ENCODE assay signal across 12 mouse cellular contexts in the genomic region with DNA sequence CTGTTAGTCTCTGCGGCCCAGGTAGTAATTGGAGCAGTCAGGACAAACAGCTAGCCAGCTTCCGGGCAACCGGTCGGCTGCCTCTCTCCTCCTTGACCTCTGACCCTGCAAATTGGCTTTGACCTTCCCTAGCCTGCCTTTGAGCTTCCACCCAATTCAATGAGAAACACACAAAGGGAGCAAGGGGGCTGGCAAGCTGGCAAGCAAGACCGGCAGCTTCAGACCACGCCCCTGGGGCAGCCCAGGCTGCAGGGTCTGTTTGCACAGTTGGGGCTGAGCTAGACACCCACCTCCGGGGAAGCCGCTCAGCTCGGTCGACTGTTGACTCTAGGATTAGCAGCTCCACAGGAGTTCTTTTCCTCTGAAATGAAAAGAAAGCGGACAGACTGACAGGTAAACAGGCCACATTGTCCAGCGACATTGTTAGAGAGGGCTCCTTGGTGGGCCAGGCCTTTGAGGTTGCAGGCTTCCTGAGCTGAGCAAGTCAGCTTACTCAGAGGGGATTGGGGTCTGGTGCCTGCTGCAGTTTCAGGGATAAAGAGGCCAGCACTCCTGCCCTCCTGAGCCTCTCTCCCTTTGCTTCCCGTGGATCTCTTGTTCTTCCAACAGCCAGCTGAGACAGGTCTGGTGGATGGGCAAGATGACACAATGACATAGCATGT.
DNase-seq lines count a peak whose midpoint lies in the region; ATAC-seq and TF ChIP-seq lines count a peak whose summit lies in the region.
"Had no signal": no experiment of that assay in that cellular context is flagged by ENCODE, and none has a peak within 500 bp of the region (broad histone marks: within the 10 kb centered on the region; RNA-seq: fewer than 3 reads in every experiment).

No protein-coding gene starts in this region.

- no peaks in the 10 kb centered on the region for H3K27me3 ChIP-seq in lung, embryonic 15.5 days
- H3K27me3 ChIP-seq in forebrain, embryonic 13.5 days: no peaks in the 10 kb centered on the region
- H3K27me3 ChIP-seq in liver, embryonic 15.5 days: no peaks in the 10 kb centered on the region
- H3K27me3 ChIP-seq in stomach, embryonic 15.5 days (replicated peaks): no peaks in the 10 kb centered on the region

- no peak overlapping the region for H3K4me2 ChIP-seq in lung, embryonic 15.5 days
- no peak overlapping the region; the same call in 1 of the 2 replicates for H3K4me2 ChIP-seq in forebrain, embryonic 13.5 days
- H3K4me2 ChIP-seq in liver, embryonic 15.5 days: peak overlapping the region; percentile 20
- peak overlapping the region; percentile 2; the same call in 1 of the 2 replicates for H3K4me2 ChIP-seq in stomach, embryonic 15.5 days

- TF ChIP-seq CTCF in lung, adult 2 months (IDR thresholded peaks at IDR 0.05; ENCODE audit: insufficient read depth, low read length): no peak

- no peak for DNase-seq in lung, adult 2 months
- DNase-seq in cerebellum, adult 18-20 months: no peak
- no peak for DNase-seq in heart, adult 9 months (ENCODE audit: low spot score in 2 of 2)
- DNase-seq: layer of hippocampus, adult 9-11 months; right cerebral cortex, adult 18-20 months; thymus, adult 2 months had no signal

- no peaks in the 10 kb centered on the region for H3K9me3 ChIP-seq in lung, embryonic 15.5 days
- H3K9me3 ChIP-seq in forebrain, embryonic 13.5 days (replicated peaks): no peaks in the 10 kb centered on the region
- no peaks in the 10 kb centered on the region for H3K9me3 ChIP-seq in liver, embryonic 15.5 days (replicated peaks)
- no peaks in the 10 kb centered on the region for H3K9me3 ChIP-seq in stomach, embryonic 15.5 days

- peak overlapping the region; percentile 72 for H3K27ac ChIP-seq in lung, embryonic 15.5 days
- no peak overlapping the region; the same call in 1 of the 2 replicates for H3K27ac ChIP-seq in forebrain, embryonic 13.5 days
- H3K27ac ChIP-seq in liver, embryonic 15.5 days (replicated peaks): no peak overlapping the region
- H3K27ac ChIP-seq in stomach, embryonic 15.5 days: peak overlapping the region; percentile 77
- H3K27ac ChIP-seq: macrophage had no signal

- no peak for TF ChIP-seq POLR2A in lung, adult 2 months (IDR thresholded peaks at IDR 0.05; ENCODE audit: borderline replicate concordance, extremely low read depth, low read depth, low read length)

- no peaks in the 10 kb centered on the region for H3K36me3 ChIP-seq in lung, embryonic 15.5 days
- no peaks in the 10 kb centered on the region for H3K36me3 ChIP-seq in forebrain, embryonic 13.5 days (ENCODE audit: poor library complexity, severe bottlenecking)
- no peaks in the 10 kb centered on the region for H3K36me3 ChIP-seq in liver, embryonic 15.5 days (replicated peaks)
- H3K36me3 ChIP-seq in stomach, embryonic 15.5 days: no peaks in the 10 kb centered on the region

- peaks cover 17% of the 10 kb centered on the region for H3K4me1 ChIP-seq in lung, embryonic 15.5 days
- peaks cover 8% of the 10 kb centered on the region for H3K4me1 ChIP-seq in lung, adult 2 months (ENCODE audit: control insufficient read depth, insufficient read depth, low read length)
- H3K4me1 ChIP-seq in forebrain, embryonic 13.5 days: peaks cover 19% of the 10 kb centered on the region
- H3K4me1 ChIP-seq in liver, embryonic 15.5 days (replicated peaks): no peaks in the 10 kb centered on the region
- H3K4me1 ChIP-seq in stomach, embryonic 15.5 days: peaks cover 9% of the 10 kb centered on the region

- 20% methylated on average over 13 of the region's 13 CpGs for WGBS in lung, embryonic 15.5 days
- WGBS in lung, adult 2 months: 42% methylated on average over 13 of the region's 13 CpGs
- 6% methylated on average over 13 of the region's 13 CpGs for WGBS in forebrain, embryonic 13.5 days
- 32% methylated on average over 13 of the region's 13 CpGs for WGBS in liver, embryonic 15.5 days (ENCODE audit: insufficient replicate concordance)
- WGBS in stomach, embryonic 15.5 days: 20% methylated on average over 13 of the region's 13 CpGs

- no peak overlapping the region for H3K9ac ChIP-seq in lung, embryonic 15.5 days
- H3K9ac ChIP-seq in forebrain, embryonic 13.5 days: no peak overlapping the region
- H3K9ac ChIP-seq in liver, embryonic 15.5 days: no peak overlapping the region
- H3K9ac ChIP-seq in stomach, embryonic 15.5 days: no peak overlapping the region

- ATAC-seq in lung, embryonic 15.5 days (ENCODE audit: borderline replicate concordance, extremely low read depth, low FRiP score, low TSS enrichment): peak; percentile 53; the same call in 1 of the 2 replicates
- peak; percentile 66; the same call in 1 of the 2 replicates for ATAC-seq in forebrain, embryonic 13.5 days
- ATAC-seq in liver, embryonic 15.5 days (ENCODE audit: insufficient read depth): peak; percentile 62
- peak; percentile 89 for ATAC-seq in stomach, embryonic 15.5 days (ENCODE audit: insufficient read depth, low FRiP score, low read depth)
- no peak for ATAC-seq in granulocyte monocyte progenitor cell, adult 5-6 weeks (replicated peaks; ENCODE audit: poor library complexity, severe bottlenecking)

- no peak overlapping the region for H3K4me3 ChIP-seq in lung, embryonic 15.5 days
- no peak overlapping the region for H3K4me3 ChIP-seq in lung, adult 2 months (replicated peaks; ENCODE audit: extremely low read depth, low read depth, low read length)
- H3K4me3 ChIP-seq in forebrain, embryonic 13.5 days: no peak overlapping the region
- no peak overlapping the region for H3K4me3 ChIP-seq in liver, embryonic 15.5 days (replicated peaks)
- no peak overlapping the region for H3K4me3 ChIP-seq in stomach, embryonic 15.5 days (replicated peaks)

Comparison
In these comparisons a context has a peak if more than half of its experiments do, and no peak if none do; other contexts are left out.
1. H3K27ac ChIP-seq: peak in lung, embryonic 15.5 days (single experiment) and stomach, embryonic 15.5 days (single experiment); none in forebrain, embryonic 13.5 days (single experiment) and liver, embryonic 15.5 days (single experiment).
2. H3K4me2 ChIP-seq: peak in liver, embryonic 15.5 days (single experiment) and stomach, embryonic 15.5 days (single experiment); none in lung, embryonic 15.5 days (single experiment) and forebrain, embryonic 13.5 days (single experiment).